Mouse (Mus musculus) layer of hippocampus, postnatal 36 days (tissue): Measurements from ENCODE around the gene Gm20431. TPM values are rescaled to one million over a fixed set of nuclear protein-coding genes. Genes with fewer than 3 reads are reported as not detected.

Source experiments
- DNase-seq, 2 experiments: peaks; one replicate each; pipeline ENCODE4 v3.0.0; 2022
- microRNA-seq, 2 experiments: library from miRNA; unstranded; fragments of <30 nt; microRNA quantifications; one replicate each; pipeline ENCODE4 v1.2.0; 2021
- total RNA-seq, 2 experiments: library from RNA; stranded (reverse); gene quantifications; 2 replicates each; pipeline ENCODE4 v1.2.3; 2021

The Gm20431 gene
- total RNA-seq, 2 experiments from 2014 or later, result 39.4 to 47.0 TPM

DNA sequence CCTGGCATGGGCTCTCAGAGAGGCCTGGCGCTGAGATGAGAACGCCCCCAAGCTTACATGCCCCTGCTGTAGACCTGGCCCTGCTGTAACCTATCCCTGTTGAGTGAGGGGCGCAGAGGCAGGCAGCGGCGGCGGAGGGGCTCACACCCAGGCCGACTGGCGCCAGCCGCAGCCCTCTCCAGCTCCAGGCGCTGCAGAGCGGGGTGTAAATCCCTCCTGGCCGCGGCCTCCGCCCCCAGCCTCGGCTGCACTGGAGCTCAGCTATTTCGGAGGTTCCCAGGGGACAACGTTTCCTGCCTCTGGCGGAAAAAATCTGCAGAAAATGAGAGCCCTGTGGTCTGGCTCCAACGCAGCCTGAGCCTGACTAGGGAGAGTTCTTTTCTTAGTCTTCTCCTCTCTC, 95.6 kb downstream of the Gm20431 start:
- no peak for DNase-seq

DNA sequence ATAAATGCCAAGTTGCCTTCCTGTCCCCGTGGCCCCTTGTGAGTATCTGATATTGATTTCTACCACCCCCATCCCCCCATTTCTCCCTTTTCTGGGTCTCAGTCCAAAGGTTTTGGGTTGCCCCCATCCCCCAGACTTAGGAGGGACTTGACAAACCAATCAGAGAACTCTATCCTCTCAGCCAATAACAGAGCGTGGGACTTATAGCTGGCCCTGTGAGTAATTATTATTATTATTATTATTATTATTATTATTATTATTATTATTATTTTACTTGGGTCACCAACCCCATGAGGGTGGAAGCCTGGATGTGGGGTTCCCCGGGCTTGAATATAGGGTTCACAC, 96.0 kb downstream of the Gm20431 start:
- DNase-seq, result no peak

DNA sequence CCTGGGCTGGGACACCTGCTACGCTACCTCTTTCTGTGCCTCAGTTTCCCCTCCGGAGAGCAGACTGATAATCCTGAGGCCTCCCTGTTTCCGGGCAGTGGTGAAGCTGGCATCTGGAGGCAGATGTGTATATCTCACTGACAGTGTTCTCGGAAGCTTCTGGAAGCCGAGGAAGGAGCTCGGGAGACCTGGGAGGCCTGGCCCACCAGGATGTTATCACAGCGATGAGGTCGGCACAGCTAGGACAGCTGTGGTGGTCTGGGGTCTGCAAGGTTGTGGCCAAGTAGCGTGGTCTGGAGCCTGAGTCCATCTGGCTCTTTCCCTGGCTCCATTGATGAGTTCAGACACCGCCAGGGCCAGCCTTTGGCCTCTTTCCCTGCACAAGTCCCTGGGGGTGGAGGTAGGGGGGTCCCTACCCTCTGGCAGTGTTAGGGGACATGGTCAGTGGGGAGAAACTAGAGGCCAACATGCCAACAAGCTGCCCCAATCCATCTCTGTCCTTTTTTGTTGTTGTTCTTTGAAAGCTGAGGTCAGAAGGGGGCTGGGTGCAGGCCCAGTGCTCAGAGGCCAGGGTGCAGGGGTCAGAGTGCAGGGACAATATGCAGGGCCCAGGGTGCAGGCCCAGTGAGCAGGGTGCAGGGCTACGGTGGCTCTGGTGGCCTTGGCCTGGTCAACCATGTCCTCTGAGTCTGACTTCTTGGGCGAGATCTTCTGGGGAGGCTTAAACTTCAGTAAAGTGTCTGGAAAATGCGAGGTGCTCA, 96.6 kb downstream of the Gm20431 start:
- DNase-seq, result no peak

- no peak for DNase-seq
Measured at GRCm38 (mm10) chr2:167563703-167564102, 97.6 kb downstream of the Gm20431 start.

GRCm38 (mm10) chr2:167563035-167563434, 98.3 kb downstream of the Gm20431 start:
- no peak for DNase-seq

GRCm38 (mm10) chr2:167562101-167562500, 99.2 kb downstream of the Gm20431 start:
- no peak for DNase-seq

DNA sequence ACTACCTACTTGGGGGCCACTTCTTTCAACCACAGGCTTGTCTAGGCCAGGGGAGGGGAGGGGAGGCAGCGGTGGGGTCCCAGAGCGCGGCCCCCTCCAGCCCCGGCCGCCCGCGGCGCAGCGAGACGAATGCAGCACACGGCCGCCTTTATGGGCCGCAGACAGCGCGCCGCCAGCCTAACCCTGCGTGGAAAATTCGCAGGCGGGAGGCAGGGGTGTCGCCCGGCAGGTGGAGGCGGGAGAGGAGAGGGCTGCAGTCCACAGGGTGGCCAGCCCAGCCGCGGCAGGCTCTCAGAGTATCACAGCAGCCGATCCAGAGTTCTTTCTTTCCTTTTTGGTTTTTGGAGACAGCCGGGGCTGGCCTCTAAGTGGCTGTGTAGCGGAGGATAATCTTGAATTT, 101.9 kb downstream of the Gm20431 start:
- no peak for DNase-seq

Small RNAs within 50 kb of the gene (microRNA-seq; reads per million reads assigned to microRNA genes)
- gene Gm22355, result 0 reads per million in 2 experiments

Other genes with a start within 250 kb of the Gm20431 start
- 10 to 100 TPM; 28.3 to 34.1 TPM for gene Slc9a8, start 239.8 kb downstream of the Gm20431 start, total RNA-seq
- gene Rnf114, start 168.9 kb downstream of the Gm20431 start, total RNA-seq, result 10 to 100 TPM; 48.4 to 51.1 TPM
- gene Spata2, start 168.6 kb downstream of the Gm20431 start, total RNA-seq, result 10 to 100 TPM; 77.8 to 83.1 TPM
- gene Snai1, start 123.3 kb downstream of the Gm20431 start, total RNA-seq, result under 1 TPM; 0.50 to 0.94 TPM
- gene Ube2v1, start 29.4 kb downstream of the Gm20431 start, total RNA-seq, result 100 to 1,000 TPM; 208 to 231 TPM
- 10 to 100 TPM; 32.6 to 34.3 TPM for gene Cebpb, start 27.4 kb upstream of the Gm20431 start, total RNA-seq
- 10 to 100 TPM; 46.2 to 51.6 TPM for gene Tmem189, start 28.3 kb upstream of the Gm20431 start, total RNA-seq